Mouse (Mus musculus): ENCODE measurements around the gene Ston2. TPM values are rescaled to one million over a fixed set of nuclear protein-coding genes. Genes with fewer than 3 reads are reported as not detected.

The Ston2 gene
- polyA plus RNA-seq, 1 experiment from 2014 or later = 10.5 TPM

- Histone ChIP-seq H3K9me3 (ENCODE audit: control insufficient read depth, low read length) (no peaks in the 10 kb centered on the region), H3K4me3 (ENCODE audit: low read depth, low read length) (no peak overlapping the region), H3K4me1 (replicated peaks; ENCODE audit: control insufficient read depth, insufficient read depth, low read length) (no peaks in the 10 kb centered on the region), H3K27me3 (ENCODE audit: control insufficient read depth, insufficient read depth, low read length) (no peaks in the 10 kb centered on the region), H3K27ac (ENCODE audit: low read depth, low read length) (no peak overlapping the region), H3K9ac (ENCODE audit: low read depth, low read length) (no peak overlapping the region), H3K36me3 (ENCODE audit: control insufficient read depth, insufficient read depth, low read length) (no peaks in the 10 kb centered on the region), H3K4me2 (replicated peaks; ENCODE audit: low read depth, low read length) (no peak overlapping the region)
- WGBS = 91% methylated on average over 13 of the region's 13 CpGs
- DNase-seq (ENCODE audit: low spot score) (no peak), ATAC-seq (ENCODE audit: low FRiP score) (no peak)
Observed at GRCm38 (mm10) chr12:91606651-91607050, 181.5 kb downstream of the Ston2 start.

- no peak overlapping the region for H3K27ac ChIP-seq (ENCODE audit: low read depth, low read length)
- no peak overlapping the region for H3K4me3 ChIP-seq (ENCODE audit: low read depth, low read length)
- H3K9me3 ChIP-seq (ENCODE audit: control insufficient read depth, low read length) = no peaks in the 10 kb centered on the region
- H3K27me3 ChIP-seq (ENCODE audit: control insufficient read depth, insufficient read depth, low read length) = no peaks in the 10 kb centered on the region
- H3K4me2 ChIP-seq (replicated peaks; ENCODE audit: low read depth, low read length) = no peak overlapping the region
- ATAC-seq (ENCODE audit: low FRiP score) = no peak
- H3K36me3 ChIP-seq (ENCODE audit: control insufficient read depth, insufficient read depth, low read length) = no peaks in the 10 kb centered on the region
- no peaks in the 10 kb centered on the region for H3K4me1 ChIP-seq (replicated peaks; ENCODE audit: control insufficient read depth, insufficient read depth, low read length)
- 72% methylated on average over 6 of the region's 6 CpGs for WGBS
- DNase-seq (ENCODE audit: low spot score) = no peak
- H3K9ac ChIP-seq (ENCODE audit: low read depth, low read length) = no peak overlapping the region
Observed at GRCm38 (mm10) chr12:91604600-91604999, 183.6 kb downstream of the Ston2 start.

- Histone ChIP-seq H3K27me3 (ENCODE audit: control insufficient read depth, insufficient read depth, low read length) (no peaks in the 10 kb centered on the region), H3K4me1 (replicated peaks; ENCODE audit: control insufficient read depth, insufficient read depth, low read length) (no peaks in the 10 kb centered on the region; the same call in 1 of the 2 replicates), H3K9me3 (ENCODE audit: control insufficient read depth, low read length) (no peaks in the 10 kb centered on the region), H3K9ac (ENCODE audit: low read depth, low read length) (no peak overlapping the region), H3K27ac (ENCODE audit: low read depth, low read length) (no peak overlapping the region), H3K4me2 (replicated peaks; ENCODE audit: low read depth, low read length) (no peak overlapping the region), H3K36me3 (ENCODE audit: control insufficient read depth, insufficient read depth, low read length) (no peaks in the 10 kb centered on the region), H3K4me3 (ENCODE audit: low read depth, low read length) (no peak overlapping the region)
- DNase-seq (ENCODE audit: low spot score) (no peak), ATAC-seq (ENCODE audit: low FRiP score) (no peak)
- 98% methylated on average over 3 of the region's 3 CpGs for WGBS
Observed at GRCm38 (mm10) chr12:91592128-91592527, 196.1 kb downstream of the Ston2 start.

GRCm38 (mm10) chr12:91591191-91591590, 197.0 kb downstream of the Ston2 start:
- no peaks in the 10 kb centered on the region for H3K9me3 ChIP-seq (ENCODE audit: control insufficient read depth, low read length)
- ATAC-seq (ENCODE audit: low FRiP score) (no peak), DNase-seq (ENCODE audit: low spot score) (no peak)

DNA sequence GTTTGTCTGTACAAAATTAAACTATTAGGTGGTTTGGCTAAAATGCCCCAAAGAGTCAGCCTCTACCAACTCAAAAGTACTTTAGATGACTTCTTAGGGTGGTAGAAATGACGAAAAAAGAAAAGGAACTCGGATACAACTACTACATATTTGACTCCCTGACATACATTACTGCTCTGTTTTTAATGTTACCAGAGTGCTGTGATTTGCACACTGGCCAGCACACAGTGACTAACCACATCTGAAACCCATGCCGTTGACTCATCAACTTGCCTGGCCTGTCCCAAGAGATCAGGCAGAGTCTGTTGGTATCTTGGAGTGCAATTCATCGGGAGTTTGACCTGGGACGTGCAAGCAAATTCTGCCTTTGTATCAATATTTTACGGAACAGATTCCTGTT, 197.5 kb downstream of the Ston2 start:
- 32% methylated on average over 6 of the region's 6 CpGs for WGBS
- Histone ChIP-seq H3K9ac (ENCODE audit: low read depth, low read length) (peak overlapping the region; percentile 85), H3K27me3 (ENCODE audit: control insufficient read depth, insufficient read depth, low read length) (no peaks in the 10 kb centered on the region), H3K9me3 (ENCODE audit: control insufficient read depth, low read length) (no peaks in the 10 kb centered on the region), H3K4me1 (replicated peaks; ENCODE audit: control insufficient read depth, insufficient read depth, low read length) (no peaks in the 10 kb centered on the region; the same call in 1 of the 2 replicates), H3K27ac (ENCODE audit: low read depth, low read length) (peak overlapping the region; percentile 99), H3K36me3 (ENCODE audit: control insufficient read depth, insufficient read depth, low read length) (no peaks in the 10 kb centered on the region), H3K4me2 (replicated peaks; ENCODE audit: low read depth, low read length) (peak overlapping the region; percentile 62), H3K4me3 (ENCODE audit: low read depth, low read length) (peak overlapping the region; percentile 90)
- DNase-seq (ENCODE audit: low spot score) (peak; percentile 45), ATAC-seq (ENCODE audit: low FRiP score) (no peak)

More at GRCm38 (mm10) chr12:91591191-91591590, 197.0 kb downstream of the Ston2 start:
- Histone ChIP-seq H3K4me1 (replicated peaks; ENCODE audit: control insufficient read depth, insufficient read depth, low read length) (no peaks in the 10 kb centered on the region; the same call in 1 of the 2 replicates), H3K4me3 (ENCODE audit: low read depth, low read length) (no peak overlapping the region), H3K9ac (ENCODE audit: low read depth, low read length) (no peak overlapping the region; the same call in 1 of the 2 replicates), H3K27ac (ENCODE audit: low read depth, low read length) (no peak overlapping the region), H3K27me3 (ENCODE audit: control insufficient read depth, insufficient read depth, low read length) (no peaks in the 10 kb centered on the region), H3K36me3 (ENCODE audit: control insufficient read depth, insufficient read depth, low read length) (no peaks in the 10 kb centered on the region), H3K4me2 (replicated peaks; ENCODE audit: low read depth, low read length) (peak overlapping the region; percentile 62)
- WGBS = 91% methylated on average over 1 of the region's 1 CpGs

DNA sequence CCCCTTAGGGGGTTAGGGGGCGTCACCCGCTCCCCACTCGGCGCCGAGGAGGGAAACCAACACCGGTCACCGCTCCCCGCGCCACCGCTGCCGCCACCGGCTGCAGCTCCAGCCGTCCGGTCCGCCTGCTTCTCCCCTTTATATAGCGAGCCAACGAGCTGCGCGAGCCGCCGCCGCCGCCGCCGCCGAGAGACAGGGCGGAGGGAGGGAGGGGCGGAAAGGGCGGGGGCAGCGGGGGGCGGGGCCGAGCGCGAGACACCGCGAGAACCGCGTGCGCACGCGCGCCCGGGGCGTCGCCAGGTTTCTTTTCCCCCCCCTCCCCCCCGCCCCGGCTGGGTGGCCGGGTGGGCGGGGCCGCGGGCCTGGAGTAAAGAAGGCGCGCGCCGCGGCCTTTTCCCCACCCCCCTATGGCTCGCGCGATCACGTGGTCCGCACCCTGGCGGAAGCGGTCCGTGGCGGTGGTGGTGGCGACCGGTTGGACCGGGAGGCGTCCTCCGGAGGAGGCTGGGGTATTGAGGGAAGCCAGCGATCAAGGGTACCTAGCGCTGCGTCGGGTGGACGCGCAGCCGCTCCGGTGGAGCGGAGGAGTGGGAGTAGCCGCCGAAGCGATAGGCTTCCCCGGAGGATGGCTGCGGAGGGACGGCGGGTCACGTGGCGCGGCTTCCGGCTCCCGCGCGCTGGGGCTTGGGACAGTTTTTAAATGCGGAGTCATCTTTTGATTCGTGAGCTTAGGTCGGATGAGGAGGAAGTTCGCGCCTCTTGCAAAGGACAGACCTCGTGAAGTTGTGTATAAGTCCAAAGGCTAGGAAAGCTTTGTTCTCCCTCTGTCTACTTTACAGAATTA, 198.1 kb downstream of the Ston2 start, which contains the start of gene Gtf2a1:
Gene Gtf2a1 (minus strand): TSS at position 641 of the 844 bp plus-strand sequence.
- DNase-seq (ENCODE audit: low spot score) (peak; percentile 99), ATAC-seq (ENCODE audit: low FRiP score) (peak; percentile 88)
- Histone ChIP-seq H3K4me1 (replicated peaks; ENCODE audit: control insufficient read depth, insufficient read depth, low read length) (no peaks in the 10 kb centered on the region; the same call in 1 of the 2 replicates), H3K9ac (ENCODE audit: low read depth, low read length) (peak within 1 kb of the TSS; percentile 100), H3K4me2 (replicated peaks; ENCODE audit: low read depth, low read length) (peak within 1 kb of the TSS; percentile 62), H3K27me3 (ENCODE audit: control insufficient read depth, insufficient read depth, low read length) (no peaks in the 10 kb centered on the region), H3K4me3 (ENCODE audit: low read depth, low read length) (peak within 1 kb of the TSS; percentile 90), H3K9me3 (ENCODE audit: control insufficient read depth, low read length) (no peaks in the 10 kb centered on the region), H3K36me3 (ENCODE audit: control insufficient read depth, insufficient read depth, low read length) (peaks cover 3% of the 10 kb centered on the region; the same call in 1 of the 2 replicates), H3K27ac (ENCODE audit: low read depth, low read length) (peak within 1 kb of the TSS; percentile 99)
- under 1% methylated on average over 62 of the region's 99 CpGs for WGBS

- H3K27me3 ChIP-seq (ENCODE audit: control insufficient read depth, insufficient read depth, low read length) = no peaks in the 10 kb centered on the region
- no peaks in the 10 kb centered on the region; the same call in 1 of the 2 replicates for H3K4me1 ChIP-seq (replicated peaks; ENCODE audit: control insufficient read depth, insufficient read depth, low read length)
- H3K9ac ChIP-seq (ENCODE audit: low read depth, low read length) = peak overlapping the region; percentile 100
- peaks cover 4% of the 10 kb centered on the region; the same call in 1 of the 2 replicates for H3K36me3 ChIP-seq (ENCODE audit: control insufficient read depth, insufficient read depth, low read length)
- no peaks in the 10 kb centered on the region for H3K9me3 ChIP-seq (ENCODE audit: control insufficient read depth, low read length)
- WGBS = 0% methylated on average over 11 of the region's 11 CpGs
- DNase-seq (ENCODE audit: low spot score) = no peak
- ATAC-seq (ENCODE audit: low FRiP score) = no peak
- H3K27ac ChIP-seq (ENCODE audit: low read depth, low read length) = peak overlapping the region; percentile 99
- H3K4me3 ChIP-seq (ENCODE audit: low read depth, low read length) = peak overlapping the region; percentile 90
- peak overlapping the region; percentile 62; the same call in 1 of the 2 replicates for H3K4me2 ChIP-seq (replicated peaks; ENCODE audit: low read depth, low read length)
Observed at GRCm38 (mm10) chr12:91589542-91589846, 198.7 kb downstream of the Ston2 start.

GRCm38 (mm10) chr12:91588670-91589541, 199.3 kb downstream of the Ston2 start:
- Histone ChIP-seq H3K36me3 (ENCODE audit: control insufficient read depth, insufficient read depth, low read length) (peaks cover 4% of the 10 kb centered on the region; the same call in 1 of the 2 replicates), H3K9ac (ENCODE audit: low read depth, low read length) (peak overlapping the region; percentile 100), H3K4me1 (replicated peaks; ENCODE audit: control insufficient read depth, insufficient read depth, low read length) (no peaks in the 10 kb centered on the region; the same call in 1 of the 2 replicates), H3K4me2 (replicated peaks; ENCODE audit: low read depth, low read length) (0 out of 2 replicates have a peak overlapping the region, but pooled peaks have one; percentile 17), H3K27me3 (ENCODE audit: control insufficient read depth, insufficient read depth, low read length) (no peaks in the 10 kb centered on the region), H3K9me3 (ENCODE audit: control insufficient read depth, low read length) (no peaks in the 10 kb centered on the region), H3K27ac (ENCODE audit: low read depth, low read length) (peak overlapping the region; percentile 99), H3K4me3 (ENCODE audit: low read depth, low read length) (peak overlapping the region; percentile 90)
- ATAC-seq (ENCODE audit: low FRiP score) (peak; percentile 8; the same call in 1 of the 2 replicates), DNase-seq (ENCODE audit: low spot score) (peak; percentile 67)
- WGBS = under 1% methylated on average over 53 of the region's 83 CpGs
